Mouse (Mus musculus): ENCODE results near the gene Gm49369.
"Not testable (repeated sequence)": the region's sequence is repeated elsewhere in the genome, so short reads cannot be mapped to it uniquely, and the experiment has no call there.

Gene Gm49369

DNA sequence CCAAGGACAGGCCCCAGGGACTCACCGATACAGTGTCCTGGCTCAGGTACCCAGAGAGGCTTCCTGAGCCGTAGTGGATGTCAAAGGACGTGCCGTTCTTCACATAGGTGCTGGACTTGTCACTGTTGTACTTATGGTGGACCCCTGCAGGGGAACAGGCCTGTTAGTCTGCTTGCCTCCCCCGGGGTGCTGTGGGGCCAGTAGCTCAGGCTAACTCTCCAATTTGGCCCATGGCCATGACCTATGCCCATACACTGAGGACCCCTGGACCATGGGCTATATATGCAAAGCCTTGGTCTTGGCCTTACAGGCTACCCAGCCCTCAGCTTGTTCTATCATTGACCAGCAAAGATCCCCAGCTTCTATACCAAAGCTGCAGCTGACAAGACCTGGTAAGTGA, at the start of gene Gm49369:
Gene Gm49369, minus strand, starts transcription at position 101 of the 400 bp plus-strand sequence.
- no peak for DNase-seq (ENCODE audit: low read depth, low spot score)

DNA sequence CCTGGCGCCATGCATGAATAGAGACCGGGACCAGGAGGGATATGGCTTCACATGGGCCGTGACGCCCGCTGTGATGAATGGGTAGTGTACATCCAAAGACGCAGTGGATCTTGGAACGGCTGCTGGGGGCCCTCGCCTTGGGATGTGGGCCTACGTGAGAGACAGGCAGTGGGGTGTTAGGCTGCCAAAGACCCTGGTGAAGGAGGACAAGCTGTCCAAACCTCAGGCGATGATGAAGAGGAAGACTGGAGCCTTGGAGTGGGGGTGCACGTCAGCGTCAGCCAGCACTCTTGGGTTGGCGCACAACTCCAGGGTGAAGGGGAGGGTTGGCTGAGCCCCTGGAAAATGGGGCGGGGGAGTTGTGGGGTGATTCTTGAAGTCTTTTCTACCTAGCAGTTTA, 48.6 kb upstream of the Gm49369 start:
- no peak for DNase-seq (ENCODE audit: low read depth, low spot score)

DNA sequence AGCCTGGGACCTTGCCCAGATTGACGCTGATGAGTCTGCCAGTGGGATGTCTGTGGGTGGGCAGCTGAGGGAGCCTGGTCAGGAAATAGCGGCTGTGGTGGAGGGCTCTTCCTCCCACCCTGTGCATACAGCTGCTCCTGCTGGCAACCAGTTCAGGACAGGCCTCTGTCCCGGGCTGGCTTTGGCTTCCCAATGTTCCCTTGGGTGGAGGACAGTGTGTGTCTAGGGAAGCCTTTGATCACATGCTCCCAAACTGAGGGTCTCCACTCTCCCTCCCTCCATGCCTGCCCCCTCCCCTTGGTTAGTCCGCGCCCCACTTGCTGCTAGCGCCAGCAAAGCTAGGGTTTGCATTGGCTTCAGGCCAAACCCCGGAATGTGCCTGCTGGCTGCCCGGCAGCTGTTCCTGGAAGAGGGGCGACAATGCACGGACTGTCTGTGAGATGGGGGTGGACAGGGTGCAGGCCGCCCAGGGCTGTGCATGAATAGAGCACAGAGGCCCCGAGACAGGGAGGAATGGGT, 47.8 kb upstream of the Gm49369 start:
- DNase-seq (ENCODE audit: low read depth, low spot score): no peak

DNA sequence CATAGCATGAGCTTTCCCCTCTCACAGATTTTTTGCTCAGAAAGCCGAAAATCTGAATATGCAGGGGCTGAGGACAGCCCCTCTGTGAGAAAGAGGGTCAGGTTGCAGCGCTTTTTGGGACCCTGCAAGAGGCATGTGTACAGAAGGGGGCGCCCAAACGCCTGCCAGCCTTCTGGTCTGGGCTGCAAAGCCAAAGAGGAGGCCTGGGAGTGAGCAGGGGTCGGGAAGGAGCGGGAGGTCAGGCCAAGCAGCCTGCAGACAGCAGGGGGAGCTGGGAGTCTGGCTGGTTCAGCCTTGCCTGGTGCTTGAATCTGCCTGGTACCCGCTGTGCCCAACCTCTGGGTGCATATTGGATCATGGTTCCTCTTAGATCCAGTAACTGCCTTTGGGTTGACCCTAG, 45.7 kb upstream of the Gm49369 start:
- no peak for DNase-seq (ENCODE audit: low read depth, low spot score)

DNA sequence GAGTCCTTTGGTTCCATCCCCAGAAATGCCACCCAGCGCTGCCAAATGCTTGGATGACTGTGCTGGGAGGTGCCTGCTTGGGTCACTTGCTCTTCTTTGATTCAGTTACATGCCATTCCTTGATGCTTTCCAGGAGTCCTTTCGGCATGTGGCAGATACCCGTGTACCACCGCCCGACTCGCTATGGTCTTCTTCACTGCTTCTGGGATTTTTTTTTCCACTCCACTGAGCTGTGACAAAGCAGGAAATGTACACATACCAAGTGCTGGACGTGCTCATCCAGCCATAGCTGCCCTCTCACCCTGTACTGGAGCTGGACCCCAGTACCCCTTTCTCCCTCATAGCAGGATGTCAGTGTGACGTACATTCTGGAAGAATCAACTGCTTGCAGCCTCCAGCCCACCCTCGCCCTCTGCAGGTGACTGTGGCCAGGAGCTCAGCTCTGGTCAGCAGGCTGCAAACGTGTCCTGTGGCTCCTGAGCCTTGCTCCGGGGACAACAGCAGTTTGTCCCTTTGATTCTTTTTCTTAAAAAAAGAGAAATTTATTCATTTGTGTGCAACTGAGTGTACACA, 43.3 kb upstream of the Gm49369 start:
- DNase-seq (ENCODE audit: low read depth, low spot score): no peak

DNA sequence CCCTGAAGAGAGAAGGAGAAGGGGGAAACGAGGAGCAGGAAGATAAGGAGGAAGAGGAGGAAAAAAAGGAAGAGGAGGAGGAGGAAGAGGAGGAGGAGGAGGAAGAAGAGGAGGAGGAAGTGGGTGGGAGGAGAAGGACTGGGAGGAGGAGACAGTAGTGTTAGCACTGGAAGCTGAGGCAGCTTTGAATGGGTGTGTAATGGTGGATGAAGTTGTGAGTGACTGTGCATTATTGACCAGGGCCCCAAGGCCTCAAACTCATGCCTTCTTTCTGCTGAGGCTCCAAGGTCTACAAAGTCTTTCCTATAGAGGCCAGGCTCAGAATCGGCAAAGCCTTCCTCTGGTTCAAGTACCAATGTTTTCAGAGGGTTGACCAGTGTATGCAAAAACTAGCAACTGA, 39.4 kb upstream of the Gm49369 start:
- no peak for DNase-seq (ENCODE audit: low read depth, low spot score)

DNA sequence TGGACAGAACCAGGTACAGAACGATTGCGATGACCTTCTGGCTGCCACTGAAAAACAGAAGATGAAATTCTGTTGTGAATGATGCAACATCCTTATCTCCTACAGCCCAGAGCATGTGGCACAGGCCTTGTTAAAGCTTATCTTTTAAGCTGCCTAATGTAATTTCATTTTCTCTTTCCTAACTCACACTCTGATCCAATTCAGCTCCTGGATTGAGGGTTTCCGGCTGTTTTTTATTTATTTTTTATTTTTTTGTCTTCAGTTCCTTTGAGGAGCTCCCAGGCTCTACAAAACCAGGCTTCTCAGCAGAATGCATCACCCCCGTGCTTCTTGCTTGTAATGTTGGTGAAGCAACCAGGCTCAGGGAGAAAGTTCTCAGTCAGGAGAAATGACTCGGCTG, 37.4 kb upstream of the Gm49369 start:
- no peak for DNase-seq (ENCODE audit: low read depth, low spot score)

DNA sequence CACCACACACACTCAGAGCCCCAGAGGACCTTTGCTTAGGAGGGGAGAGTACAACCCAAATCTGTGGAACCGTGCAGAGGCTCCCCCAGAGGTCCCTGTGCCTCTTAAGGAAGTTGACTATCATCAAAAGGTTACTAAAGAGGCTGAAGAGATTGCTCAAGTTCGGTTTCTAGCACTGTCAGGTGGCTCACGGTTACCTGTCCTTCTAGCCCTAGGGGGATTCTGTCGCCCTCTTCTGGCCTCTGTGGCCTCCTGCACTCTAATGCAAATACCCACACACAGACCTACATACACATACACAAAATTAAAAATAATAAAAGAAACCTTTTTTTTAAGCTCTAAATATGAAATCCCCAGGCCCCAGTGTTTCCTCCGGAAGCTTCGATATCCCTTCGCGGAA, 36.2 kb upstream of the Gm49369 start:
- no peak for DNase-seq (ENCODE audit: low read depth, low spot score)

DNA sequence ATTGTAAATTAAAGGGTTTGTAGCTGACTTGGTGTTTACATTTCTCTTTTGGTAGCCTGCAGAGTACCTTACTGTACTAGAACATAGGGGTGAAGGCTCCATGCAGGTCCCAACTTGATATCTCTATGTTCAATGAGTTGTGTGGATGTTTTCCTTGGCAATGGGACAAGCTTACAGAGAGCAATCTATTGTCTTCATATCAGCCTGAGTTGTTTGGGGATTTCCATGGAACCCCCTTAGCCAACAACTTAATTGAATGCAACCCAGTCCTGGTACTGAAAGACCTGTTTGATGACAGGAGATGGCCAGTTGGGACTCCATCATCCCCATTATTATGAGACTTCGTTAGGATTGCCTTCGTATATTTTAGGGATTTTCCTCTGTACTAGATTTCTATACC, 35.6 kb upstream of the Gm49369 start:
- no peak for DNase-seq (ENCODE audit: low read depth, low spot score)

DNA sequence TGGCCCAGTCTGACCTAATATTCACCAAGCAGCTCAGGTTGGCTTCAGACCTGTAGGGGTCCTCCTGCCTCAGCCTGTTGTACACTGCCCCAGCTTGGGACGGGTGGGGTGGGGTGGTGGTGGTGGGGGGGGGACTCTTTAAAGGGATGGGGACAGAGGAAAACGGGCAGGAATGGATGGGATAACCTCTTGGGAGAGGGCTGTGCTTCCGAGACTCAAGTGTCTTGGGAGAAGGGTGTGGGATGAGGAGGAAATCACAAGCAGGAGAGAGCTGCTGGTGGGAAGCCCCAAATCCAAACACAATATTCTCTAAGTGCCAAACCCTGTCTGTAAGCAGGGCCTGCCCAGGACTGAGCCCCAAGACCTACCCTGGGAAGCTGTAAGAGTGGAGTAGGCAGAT, 33.8 kb upstream of the Gm49369 start:
- no peak for DNase-seq (ENCODE audit: low read depth, low spot score)

DNA sequence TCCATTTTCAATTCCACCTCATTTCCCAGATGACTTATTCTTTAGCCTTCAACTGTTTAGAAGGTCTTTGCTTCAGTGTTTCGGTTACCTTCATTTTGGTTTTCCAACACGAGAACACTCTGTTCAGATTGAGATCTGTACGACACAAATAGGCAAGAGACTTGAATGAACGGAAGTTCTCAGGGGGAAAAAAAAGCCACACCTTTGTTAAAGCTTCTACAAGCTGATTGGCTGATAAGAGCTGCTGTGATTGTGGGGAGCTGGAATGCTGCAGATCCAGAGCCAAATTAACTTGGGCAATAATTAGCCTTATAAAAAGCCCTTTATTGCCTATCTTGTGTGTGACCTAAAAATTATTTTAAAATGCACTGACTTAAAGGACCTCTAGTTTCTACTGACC, 32.8 kb upstream of the Gm49369 start:
- DNase-seq (ENCODE audit: low read depth, low spot score): no peak

DNA sequence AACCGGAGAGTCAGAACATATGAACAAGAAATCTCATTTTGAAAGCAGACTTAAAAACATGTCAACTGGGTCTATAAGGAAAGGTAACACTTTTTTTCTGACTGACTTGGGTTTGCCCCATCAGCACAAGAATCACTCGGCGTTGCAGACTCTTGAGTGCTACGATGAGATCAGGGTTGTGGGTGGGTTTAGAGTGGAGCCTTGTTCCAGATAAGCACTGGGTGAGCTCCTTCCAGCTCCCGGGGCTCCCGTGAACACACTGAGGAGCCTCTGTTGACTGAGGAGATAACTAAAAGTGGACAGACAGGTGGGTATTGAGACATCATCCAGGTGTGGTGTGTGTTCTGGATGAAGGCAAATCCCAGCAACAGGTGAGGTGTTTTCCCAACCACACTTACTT, 30.8 kb upstream of the Gm49369 start:
- DNase-seq (ENCODE audit: low read depth, low spot score): no peak

DNA sequence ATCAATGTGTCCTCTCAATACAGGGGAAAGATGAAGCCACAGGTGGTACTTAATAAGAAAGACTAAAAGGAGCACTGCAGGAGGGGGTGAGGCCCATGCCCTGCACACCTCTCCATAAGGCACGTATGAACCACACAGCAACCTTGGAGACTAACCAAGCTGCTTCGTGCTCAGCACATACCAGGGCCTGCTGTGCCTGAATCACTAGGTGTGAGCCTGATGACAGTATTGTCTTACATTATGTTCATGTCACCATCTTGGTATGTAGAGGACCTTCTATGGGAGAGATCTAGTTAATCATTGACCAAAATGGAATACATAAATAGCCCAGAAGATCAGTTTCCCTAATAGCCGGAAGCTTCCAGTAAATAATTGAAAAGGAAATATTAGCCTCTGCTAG, 27.1 kb upstream of the Gm49369 start:
- DNase-seq (ENCODE audit: low read depth, low spot score): no peak

DNA sequence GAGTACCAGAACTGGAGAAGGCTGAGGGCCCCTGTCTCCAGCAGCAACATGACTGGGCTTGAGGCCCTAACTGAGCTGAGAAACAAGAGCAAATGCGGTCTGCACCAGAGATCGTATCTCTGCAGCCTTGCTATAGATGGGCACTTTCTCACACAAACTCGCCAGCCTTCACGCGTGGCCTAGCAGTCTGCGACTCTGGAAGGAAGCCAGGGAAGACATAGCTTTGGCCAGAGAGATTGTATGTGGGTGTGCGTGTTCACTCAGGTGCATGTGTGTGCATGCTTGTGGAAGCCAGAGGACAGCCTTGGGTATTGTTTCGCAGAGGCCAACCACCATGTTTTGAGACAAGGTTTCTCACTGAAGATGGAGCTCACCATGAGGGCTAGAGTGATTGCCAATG, 26.2 kb upstream of the Gm49369 start:
- no peak for DNase-seq (ENCODE audit: low read depth, low spot score)

DNA sequence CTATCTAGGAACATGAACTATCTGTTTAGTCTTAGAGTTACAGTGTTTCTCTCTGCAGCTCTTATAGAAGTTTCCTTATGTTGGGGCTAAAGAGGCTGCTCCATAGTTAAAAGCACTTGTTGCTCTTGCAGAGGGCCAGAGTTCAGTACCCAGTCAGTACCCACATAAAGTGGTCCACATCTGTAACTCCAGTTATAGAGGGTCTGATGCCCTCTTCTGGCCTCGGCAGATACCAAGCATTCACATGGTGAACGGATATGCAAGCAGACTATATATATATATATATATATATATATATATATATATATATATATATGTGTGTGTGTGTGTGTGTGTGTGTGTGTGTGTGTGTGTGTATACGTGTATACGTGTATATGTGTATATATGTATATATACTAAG, 25.5 kb upstream of the Gm49369 start:
- DNase-seq (ENCODE audit: low read depth, low spot score): no peak

DNA sequence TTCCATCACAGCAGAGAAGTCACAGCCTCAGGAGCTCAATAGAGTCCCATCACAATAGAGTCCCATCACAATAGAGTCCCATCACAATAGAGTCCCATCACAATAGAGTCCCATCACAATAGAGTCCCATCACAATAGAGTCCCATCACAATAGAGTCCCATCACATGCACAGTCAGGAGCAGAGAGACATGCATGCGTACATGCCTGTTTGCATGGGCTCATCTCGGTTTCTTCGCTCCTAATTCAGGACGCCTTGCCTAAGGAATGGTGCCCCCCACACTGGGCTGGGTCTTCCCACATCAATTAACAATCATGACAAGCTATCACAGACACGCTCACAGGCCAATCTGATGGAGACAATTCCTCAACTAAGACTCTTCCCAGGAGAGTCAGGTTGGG, 22.7 kb upstream of the Gm49369 start:
- not testable (repeated sequence) for DNase-seq (ENCODE audit: low read depth, low spot score)

DNA sequence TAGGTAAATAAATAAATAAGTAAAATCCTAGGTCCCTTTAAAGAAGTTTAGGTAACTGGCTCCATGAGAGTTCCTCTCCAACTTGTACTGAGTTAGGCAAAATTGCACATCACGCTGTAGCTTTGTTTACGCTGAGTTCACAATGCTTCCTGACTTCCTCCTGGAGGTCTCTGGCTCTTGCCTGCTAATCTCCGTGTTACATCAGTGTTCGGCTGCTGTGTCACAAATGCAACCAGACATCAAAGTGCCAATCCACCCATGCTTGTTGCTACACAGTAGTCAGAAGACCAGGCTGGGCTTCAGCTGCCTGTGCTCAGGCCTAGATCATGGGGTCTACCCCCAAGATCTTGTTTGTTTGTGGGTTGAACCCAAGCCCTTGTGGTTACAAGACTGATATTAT, 21.1 kb upstream of the Gm49369 start:
- no peak for DNase-seq (ENCODE audit: low read depth, low spot score)

DNA sequence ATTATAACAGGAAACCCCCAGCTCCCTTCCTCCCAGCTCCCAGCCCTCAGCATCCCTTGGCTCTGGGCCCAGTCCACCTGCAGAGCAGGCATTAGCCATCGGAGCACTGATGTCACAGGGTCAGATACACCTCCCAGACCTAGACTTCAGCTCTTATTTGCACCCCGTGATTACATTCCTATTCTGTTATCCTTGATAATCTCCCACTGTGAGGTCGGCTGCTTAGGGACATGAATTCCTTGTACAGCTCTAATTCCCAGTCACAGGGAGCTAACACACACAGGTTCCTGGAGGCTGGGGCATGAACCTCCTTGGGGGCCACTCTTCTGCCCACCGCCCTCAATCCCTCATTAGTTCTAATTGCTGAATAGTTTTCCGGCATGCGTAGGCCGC, 18.3 kb upstream of the Gm49369 start:
- DNase-seq (ENCODE audit: low read depth, low spot score): no peak

DNA sequence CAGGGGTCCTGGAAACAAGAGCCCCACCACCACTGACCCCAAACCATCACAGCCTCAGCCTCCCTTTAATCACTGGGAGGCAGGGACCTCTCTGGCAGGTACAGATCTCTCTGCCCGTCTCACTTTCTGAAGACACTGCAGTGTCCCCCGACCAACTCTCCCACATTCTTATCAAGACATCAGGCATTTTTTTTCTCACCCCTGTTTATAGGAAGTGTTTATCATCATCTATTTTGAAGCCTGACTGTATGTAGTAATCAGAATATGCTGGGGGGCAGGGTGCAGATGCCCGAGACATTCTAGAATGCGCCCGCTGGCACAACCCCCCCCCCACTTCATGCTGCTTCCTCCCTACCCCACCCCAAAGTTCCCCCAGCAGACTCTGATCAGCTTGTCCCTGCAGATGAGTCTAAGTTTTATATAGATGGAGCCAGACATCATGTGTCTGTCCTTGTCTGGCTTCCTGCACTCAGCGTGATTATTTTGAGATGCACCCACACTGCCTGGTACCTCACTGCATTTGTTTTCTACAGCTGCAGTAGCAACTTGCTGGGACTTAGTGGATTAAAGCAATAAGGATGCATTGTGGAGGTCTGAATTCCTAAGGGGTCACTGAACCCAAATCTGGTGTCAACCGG, 17.8 kb upstream of the Gm49369 start:
- no peak for DNase-seq (ENCODE audit: low read depth, low spot score)

DNA sequence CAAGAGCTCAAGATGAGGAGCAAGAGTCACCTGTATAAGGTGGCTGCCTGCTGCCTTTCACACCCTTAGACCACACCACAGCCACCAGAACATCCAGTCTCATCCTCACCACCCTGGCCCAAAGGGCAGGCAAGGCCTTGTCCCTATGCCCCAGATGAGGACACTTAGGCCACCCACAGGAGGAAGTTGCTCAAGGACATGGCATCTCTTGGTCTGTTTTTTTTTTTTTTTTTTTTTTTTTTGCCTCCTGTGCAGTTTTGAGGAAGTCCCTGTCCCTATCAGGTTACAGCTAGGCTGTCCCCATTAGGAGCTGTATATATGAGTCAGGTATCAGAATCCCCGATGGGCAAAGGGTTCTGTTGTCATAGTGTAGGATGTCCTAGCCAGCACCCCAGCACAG, 16.8 kb upstream of the Gm49369 start:
- DNase-seq (ENCODE audit: low read depth, low spot score): no peak

DNA sequence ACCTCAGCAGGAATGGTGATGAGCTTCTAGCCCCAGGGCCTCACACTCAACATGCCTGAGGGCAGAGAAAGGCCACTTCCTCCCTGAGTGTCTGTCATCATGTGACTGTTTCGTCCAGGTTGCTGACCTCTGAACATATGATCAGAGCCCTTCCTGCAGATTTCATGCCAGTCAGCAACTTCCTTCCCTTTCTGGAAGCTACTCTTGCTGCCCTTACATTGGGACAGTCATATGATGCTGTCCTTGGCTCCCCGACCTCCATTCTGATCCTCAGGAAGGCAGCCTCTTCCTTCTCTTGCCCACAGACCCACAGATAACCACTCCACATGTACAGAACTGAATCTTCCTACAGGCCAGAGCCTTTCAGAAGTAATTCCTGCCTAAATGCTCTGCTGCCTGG, 15.6 kb upstream of the Gm49369 start:
- no peak for DNase-seq (ENCODE audit: low read depth, low spot score)

DNA sequence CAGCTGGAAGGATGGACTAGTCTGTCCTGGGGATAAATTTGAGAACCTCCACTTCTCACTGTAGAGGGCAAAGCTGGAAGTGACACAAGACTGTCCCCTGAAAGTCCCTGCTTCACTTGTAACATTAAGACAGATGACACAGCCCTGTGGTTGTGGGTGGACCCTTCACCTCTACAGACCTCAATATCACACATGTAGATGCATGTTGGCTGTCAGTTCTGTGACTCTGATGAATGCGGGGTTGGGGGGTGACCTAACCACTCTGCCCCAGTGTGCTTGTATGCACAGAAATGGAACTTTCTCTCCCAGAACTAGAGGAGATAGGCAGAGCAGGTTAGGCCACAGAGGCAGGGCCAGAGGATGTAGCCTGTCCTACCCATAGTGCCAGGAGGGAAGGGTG, 14.1 kb upstream of the Gm49369 start:
- DNase-seq (ENCODE audit: low read depth, low spot score): no peak

DNA sequence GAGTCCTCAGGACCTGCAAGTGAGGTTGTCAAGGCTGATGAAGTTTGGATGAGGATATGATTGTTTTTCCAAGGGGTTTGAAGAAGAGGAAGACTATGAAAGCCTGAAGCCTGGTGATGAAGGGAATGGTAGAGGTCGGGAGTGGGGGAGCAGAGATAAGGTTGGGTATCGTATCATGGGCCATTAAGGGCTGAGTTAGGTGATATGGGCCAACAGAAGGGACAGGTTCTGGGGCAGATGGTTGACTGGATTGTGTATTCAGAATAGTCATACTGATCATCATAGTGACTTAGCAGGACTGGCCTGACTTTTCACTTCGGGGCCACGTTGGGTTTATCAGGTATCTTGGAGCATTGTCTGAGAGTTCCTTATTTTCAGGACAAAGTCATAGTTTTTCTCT, 13.0 kb upstream of the Gm49369 start:
- DNase-seq (ENCODE audit: low read depth, low spot score): no peak

Measured in brain, embryonic 18.5 days (tissue).